Mouse (Mus musculus) heart, embryonic 10.5 days (tissue): Measurements from ENCODE around the gene Prss53. TPM values are rescaled to one million over a fixed set of nuclear protein-coding genes. Genes with fewer than 3 reads are reported as not detected.
"Not testable (repeated sequence)": the region's sequence is repeated elsewhere in the genome, so short reads cannot be mapped to it uniquely, and the experiment has no call there.

Experiments
- DNase-seq: peaks from one replicate; pipeline ENCODE4 v3.0.0-alpha.2; 2017; ENCODE audit warnings: low spot score
- H3K27ac ChIP-seq: fragments of 300-500 bp; sonication (generic); 2 replicates; pipeline ENCODE4 v1.5.1; 2016; ENCODE audit warnings: mild to moderate bottlenecking
- H3K27me3 ChIP-seq: fragments of 300-500 bp; sonication (generic); 2 replicates; pipeline ENCODE4 v1.6.1; 2016; ENCODE audit warnings: mild to moderate bottlenecking; ENCODE audit not compliant: poor library complexity, insufficient read depth, severe bottlenecking
- H3K36me3 ChIP-seq: fragments of 300-500 bp; sonication (generic); 2 replicates; pipeline ENCODE4 v1.6.1; 2016; ENCODE audit warnings: mild to moderate bottlenecking, moderate library complexity
- H3K4me1 ChIP-seq: fragments of 300-500 bp; sonication (generic); 2 replicates; pipeline ENCODE4 v1.6.1; 2016; ENCODE audit warnings: mild to moderate bottlenecking
- H3K4me3 ChIP-seq: fragments of 300-500 bp; sonication (generic); 2 replicates; pipeline ENCODE4 v1.5.1; 2016; ENCODE audit warnings: mild to moderate bottlenecking, moderate library complexity
- H3K9me3 ChIP-seq: fragments of 300-500 bp; sonication (generic); 2 replicates; pipeline ENCODE4 v1.6.1; 2016; ENCODE audit warnings: mild to moderate bottlenecking, moderate library complexity
- WGBS: fragments of 180-500 bp; shearing (Covaris S2); methylation state at CpG from one replicate; pipeline ENCODE4 v1.1.7; 2016; 5-methylcytosine and 5-hydroxymethylcytosine counted together
- polyA plus RNA-seq: library from polyadenylated mRNA; unstranded; fragments of >200 nt; fragmentation: Nextera tagmentation; extraction: Ambion mirVana; gene quantifications from 2 replicates; pipeline ENCODE4 v1.2.1, GENCODE M21; 2016

The Prss53 gene
- polyA plus RNA-seq, 1 experiment from 2014 or later = 1.2 TPM

DNA sequence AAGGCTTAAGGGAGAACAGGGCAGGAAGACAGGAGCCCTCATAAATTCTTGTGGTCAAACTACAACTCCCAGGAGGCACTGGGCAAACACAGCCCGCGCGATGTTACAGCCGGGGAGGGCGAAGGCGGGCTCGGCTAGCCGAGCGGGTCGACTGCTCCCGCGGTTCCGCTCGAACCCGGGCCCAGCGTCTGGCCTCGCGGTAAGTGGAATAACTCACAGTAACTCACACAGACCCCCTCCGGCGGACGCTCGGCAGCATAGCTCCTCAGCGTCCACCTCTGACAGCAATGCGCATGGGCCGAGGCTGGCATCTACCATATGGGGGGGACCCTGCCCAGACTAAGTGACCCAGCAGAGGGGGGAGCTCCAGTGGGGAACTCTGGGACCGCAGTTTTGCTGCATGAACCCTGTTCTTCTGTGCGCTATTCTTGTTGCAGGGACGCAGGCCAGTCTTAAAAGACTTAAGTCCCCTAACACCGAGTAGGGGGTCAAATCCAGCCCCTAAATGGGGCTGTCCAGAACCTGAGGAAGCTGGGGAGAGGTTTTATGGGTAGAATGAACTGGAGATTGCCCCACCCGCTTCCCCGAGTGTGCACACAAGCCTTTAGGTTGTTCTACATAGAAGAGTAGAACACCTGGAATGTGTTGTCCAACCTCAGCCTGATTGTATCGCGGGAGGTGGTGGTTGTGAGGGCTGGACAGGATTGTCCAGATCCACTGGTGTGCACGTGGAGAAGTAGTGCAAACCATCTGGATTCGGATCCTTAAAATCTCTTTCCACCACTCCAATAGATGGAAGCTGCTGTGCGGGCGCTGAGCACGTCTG is 13.4 kb upstream of the Prss53 start, which contains the start of gene Bckdk:
TSS of gene Bckdk (plus strand) at position 112 of the 826 bp plus-strand sequence.
- no peaks in the 10 kb centered on the region for H3K9me3 ChIP-seq
- 8% methylated on average over 38 of the region's 38 CpGs for WGBS
- peak within 1 kb of the TSS; percentile 79 for H3K4me3 ChIP-seq
- DNase-seq = peak; percentile 94
- peak within 1 kb of the TSS; percentile 93 for H3K27ac ChIP-seq
- no peaks in the 10 kb centered on the region for H3K27me3 ChIP-seq
- H3K36me3 ChIP-seq = peaks cover 41% of the 10 kb centered on the region
- H3K4me1 ChIP-seq = peaks cover 20% of the 10 kb centered on the region

DNA sequence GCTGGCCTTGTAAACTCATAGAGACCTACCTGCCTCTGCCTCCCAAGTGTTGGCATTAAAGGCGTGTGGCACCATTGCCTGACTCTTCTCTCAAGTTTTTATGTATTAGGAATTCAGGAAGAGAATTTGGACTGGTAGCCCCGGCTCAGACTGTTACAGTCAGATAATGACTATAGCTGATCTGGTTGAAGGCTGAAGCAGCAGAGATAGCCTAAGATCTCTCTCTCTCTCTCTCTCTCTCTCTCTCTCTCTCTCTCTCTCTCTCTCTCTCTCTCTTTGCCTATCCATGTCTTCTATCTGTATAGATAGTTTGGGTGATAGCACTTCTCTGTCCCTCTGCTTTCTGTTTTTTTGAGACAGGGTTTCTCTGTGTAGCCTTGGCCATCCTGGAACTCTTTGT is 11.0 kb upstream of the Prss53 start:
- peaks cover 20% of the 10 kb centered on the region for H3K4me1 ChIP-seq
- 72% methylated on average over 2 of the region's 2 CpGs for WGBS
- no peak for DNase-seq
- H3K27me3 ChIP-seq = no peaks in the 10 kb centered on the region
- no peaks in the 10 kb centered on the region for H3K9me3 ChIP-seq
- H3K27ac ChIP-seq = no peak overlapping the region
- H3K4me3 ChIP-seq = no peak overlapping the region
- H3K36me3 ChIP-seq = peaks cover 17% of the 10 kb centered on the region

DNA sequence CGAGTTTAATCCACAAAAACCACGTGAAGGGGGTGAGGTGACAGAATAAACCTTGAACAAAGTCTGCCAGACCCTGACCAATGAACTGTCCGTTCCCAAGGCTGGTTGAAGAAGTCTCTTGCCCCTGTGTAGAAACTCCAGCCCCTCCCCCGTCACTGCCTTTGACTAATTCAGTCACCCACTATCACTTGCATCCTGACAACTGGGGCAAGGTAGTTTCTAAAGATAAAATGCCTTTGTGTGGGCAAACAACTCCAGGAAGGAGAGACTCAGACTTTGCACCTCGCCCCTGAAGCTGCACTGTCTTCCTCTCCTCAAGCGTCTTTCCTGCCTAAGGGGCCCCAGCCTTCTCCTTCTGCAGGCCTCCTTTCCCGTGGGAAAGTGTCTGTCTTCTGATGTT is 9.2 kb upstream of the Prss53 start:
- H3K4me3 ChIP-seq = no peak overlapping the region
- no peaks in the 10 kb centered on the region for H3K27me3 ChIP-seq
- no peak overlapping the region; the same call in 1 of the 2 replicates for H3K27ac ChIP-seq
- WGBS = 31% methylated on average over 7 of the region's 7 CpGs
- no peaks in the 10 kb centered on the region for H3K9me3 ChIP-seq
- DNase-seq = no peak
- H3K36me3 ChIP-seq = no peaks in the 10 kb centered on the region
- H3K4me1 ChIP-seq = peaks cover 16% of the 10 kb centered on the region

DNA sequence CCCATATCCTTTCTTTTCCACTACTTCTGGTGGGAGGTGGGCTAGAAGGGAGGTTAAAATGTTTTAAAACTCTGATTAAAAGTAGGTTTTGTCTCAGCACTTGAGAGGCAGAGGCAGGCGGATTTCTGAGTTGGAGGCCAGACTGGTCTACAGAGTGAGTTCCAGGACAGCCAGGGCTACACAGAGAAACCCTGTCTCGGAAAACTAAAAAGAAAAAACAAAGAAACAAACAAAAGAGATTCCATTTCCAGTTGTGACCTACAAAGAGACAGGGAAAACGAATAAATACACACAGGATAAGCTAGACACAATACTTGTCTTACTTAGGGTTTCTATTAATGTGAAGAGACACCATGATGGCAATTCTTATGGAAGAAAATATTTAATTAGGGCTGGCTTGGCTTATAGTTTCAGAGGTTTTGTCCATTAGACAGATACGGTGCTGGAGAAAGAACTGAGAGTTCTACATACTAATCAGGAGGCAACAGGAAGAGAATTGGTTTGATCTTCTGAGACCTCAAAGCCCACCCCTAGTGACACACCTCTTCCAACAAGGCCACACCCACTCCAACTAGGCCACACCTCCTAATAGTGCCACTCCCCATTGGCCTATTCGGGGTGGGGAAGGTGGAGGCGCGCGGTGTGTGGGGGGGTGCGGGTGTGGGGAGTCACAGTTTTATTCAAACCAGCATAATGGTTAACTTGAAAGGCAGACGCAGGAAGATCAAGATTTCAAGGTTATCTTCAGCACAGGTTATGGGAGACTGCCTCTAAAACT is 7.6 kb upstream of the Prss53 start:
- no peaks in the 10 kb centered on the region for H3K27me3 ChIP-seq
- H3K27ac ChIP-seq = no peak overlapping the region
- peaks cover 1% of the 10 kb centered on the region; the same call in 1 of the 2 replicates for H3K36me3 ChIP-seq
- DNase-seq = no peak
- H3K4me3 ChIP-seq = no peak overlapping the region
- WGBS = 33% methylated on average over 10 of the region's 10 CpGs
- H3K4me1 ChIP-seq = peaks cover 13% of the 10 kb centered on the region
- H3K9me3 ChIP-seq = no peaks in the 10 kb centered on the region

DNA sequence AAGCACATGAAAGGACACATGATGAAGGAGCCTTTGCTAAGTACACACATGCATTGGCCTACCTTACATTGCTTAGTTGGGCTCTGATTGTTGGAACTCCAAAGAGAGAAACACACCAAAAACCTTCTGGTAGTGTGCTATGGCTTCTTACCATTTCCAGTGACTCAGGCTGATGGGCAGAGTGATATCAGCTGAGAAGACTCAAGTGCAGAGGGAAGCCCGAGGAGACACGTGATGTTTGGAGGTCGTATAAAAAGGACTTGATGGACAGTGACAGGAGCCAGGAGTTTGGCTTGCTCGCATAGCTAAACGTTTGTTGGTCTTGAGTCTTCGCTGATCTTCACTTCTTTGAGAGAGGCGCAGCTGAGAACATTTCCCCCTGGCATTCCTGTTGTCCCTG is 6.8 kb upstream of the Prss53 start:
- DNase-seq = no peak
- no peak overlapping the region for H3K4me3 ChIP-seq
- H3K36me3 ChIP-seq = peaks cover 10% of the 10 kb centered on the region
- no peaks in the 10 kb centered on the region for H3K27me3 ChIP-seq
- H3K4me1 ChIP-seq = peaks cover 13% of the 10 kb centered on the region
- 88% methylated on average over 7 of the region's 7 CpGs for WGBS
- no peak overlapping the region for H3K27ac ChIP-seq
- no peaks in the 10 kb centered on the region for H3K9me3 ChIP-seq

DNA sequence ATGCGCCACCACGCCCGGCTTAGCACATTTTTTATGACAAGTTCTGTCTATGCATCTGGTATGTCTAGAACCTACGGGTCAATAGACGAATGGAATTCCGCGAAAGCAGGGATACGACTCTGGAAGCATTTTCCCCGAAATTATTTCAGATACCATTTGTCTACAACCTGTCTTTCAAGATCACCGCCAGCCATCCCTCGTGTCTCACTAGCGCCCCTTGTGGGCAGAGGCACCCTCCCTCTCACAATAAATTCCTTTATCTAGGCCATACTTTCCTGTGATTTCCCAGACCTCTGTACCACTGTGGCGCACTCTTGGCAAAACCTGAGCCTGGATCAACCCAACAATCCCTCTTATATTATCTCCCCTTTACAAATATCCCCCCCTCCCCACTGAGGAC is 5.6 kb upstream of the Prss53 start:
- no peaks in the 10 kb centered on the region for H3K9me3 ChIP-seq
- WGBS = 55% methylated on average over 13 of the region's 13 CpGs
- no peak for DNase-seq

DNA sequence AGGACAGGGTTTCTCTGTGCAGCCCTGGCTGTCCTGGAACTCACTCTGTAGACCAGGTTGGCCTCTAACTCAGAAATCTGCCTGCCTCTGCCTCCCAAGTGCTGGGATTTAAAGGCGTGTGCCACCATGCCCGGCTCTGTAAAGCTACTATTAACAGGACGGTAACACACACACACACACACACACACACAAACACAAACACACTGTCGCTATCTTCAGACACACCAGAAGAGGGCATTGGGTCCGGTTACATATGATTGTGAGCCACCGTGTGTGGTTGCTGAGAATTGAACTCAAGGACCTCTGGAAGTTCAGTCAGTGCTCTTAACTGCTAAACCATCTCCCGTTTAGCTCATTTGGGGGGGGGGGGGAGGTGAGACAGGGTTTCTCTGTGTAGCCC is 5.1 kb upstream of the Prss53 start:
- peaks cover 13% of the 10 kb centered on the region for H3K4me1 ChIP-seq
- WGBS = 55% methylated on average over 7 of the region's 7 CpGs
- peaks cover 17% of the 10 kb centered on the region for H3K36me3 ChIP-seq
- not testable (repeated sequence) for DNase-seq, H3K9me3 ChIP-seq, H3K27me3 ChIP-seq
- peak overlapping the region; percentile 86; the same call in 1 of the 2 replicates for H3K27ac ChIP-seq
- peak overlapping the region; percentile 72 for H3K4me3 ChIP-seq

More for the DNA sequence above, 5.6 kb upstream of the Prss53 start:
- H3K4me3 ChIP-seq = no peak overlapping the region
- H3K36me3 ChIP-seq = peaks cover 17% of the 10 kb centered on the region
- H3K27ac ChIP-seq = no peak overlapping the region
- H3K4me1 ChIP-seq = peaks cover 13% of the 10 kb centered on the region
- no peaks in the 10 kb centered on the region for H3K27me3 ChIP-seq

DNA sequence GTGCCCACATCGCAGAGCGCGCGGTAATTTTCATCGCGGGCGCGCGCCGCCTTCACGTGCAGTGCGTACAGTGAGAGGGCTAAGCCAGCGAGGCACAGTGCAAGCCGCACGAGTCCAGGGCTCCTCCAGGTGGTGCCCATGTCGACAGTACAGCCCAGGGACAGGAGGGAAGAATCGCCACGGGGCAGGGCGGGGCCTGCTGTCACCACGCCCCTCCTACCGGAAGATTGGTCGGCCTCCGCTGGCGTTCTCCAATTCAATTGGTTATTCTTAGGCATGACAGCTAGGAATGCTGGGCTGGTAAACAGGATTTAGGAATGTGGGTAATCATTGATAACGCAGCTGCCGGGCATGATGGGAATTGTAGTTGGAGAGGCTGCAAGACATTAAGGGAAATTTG is 4.7 kb upstream of the Prss53 start, which contains the start of the genes Gm21974 and Vkorc1:
TSS of gene Gm21974 (minus strand) at position 13 of the 400 bp plus-strand sequence.
TSS of gene Vkorc1 (minus strand) at position 176 of the 400 bp plus-strand sequence.
- Histone ChIP-seq H3K27me3 (no peaks in the 10 kb centered on the region), H3K36me3 (peaks cover 17% of the 10 kb centered on the region), H3K27ac (peak within 1 kb of the TSS; percentile 86), H3K9me3 (no peaks in the 10 kb centered on the region), H3K4me1 (peaks cover 13% of the 10 kb centered on the region), H3K4me3 (peak within 1 kb of the TSS; percentile 72)
- under 1% methylated on average over 26 of the region's 26 CpGs for WGBS
- peak; percentile 99 for DNase-seq

DNA sequence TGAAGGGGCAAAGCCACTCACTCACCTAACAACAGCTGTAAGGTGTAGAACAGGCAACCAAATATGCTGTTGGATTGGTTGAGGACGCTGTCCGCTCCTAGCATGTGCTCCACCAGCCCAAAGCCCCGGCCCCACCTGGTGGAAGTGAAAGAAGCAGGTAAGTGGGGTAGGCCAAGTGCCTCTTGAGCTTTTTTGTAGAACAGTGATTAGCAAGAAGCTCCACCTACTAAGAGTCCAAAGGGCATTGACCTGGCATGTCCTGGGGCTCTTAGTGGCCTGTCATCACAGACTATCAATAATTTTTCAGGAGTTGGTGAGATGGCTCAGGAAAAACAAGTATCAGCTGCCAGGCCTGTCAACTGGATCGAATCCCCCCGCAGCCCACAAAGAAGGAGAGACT is 3.7 kb upstream of the Prss53 start:
- no peaks in the 10 kb centered on the region for H3K9me3 ChIP-seq
- peaks cover 6% of the 10 kb centered on the region for H3K4me1 ChIP-seq
- 69% methylated on average over 5 of the region's 5 CpGs for WGBS
- peaks cover 24% of the 10 kb centered on the region for H3K36me3 ChIP-seq
- no peaks in the 10 kb centered on the region for H3K27me3 ChIP-seq
- H3K27ac ChIP-seq = peak overlapping the region; percentile 86; the same call in 1 of the 2 replicates
- DNase-seq = no peak
- peak overlapping the region; percentile 72 for H3K4me3 ChIP-seq

DNA sequence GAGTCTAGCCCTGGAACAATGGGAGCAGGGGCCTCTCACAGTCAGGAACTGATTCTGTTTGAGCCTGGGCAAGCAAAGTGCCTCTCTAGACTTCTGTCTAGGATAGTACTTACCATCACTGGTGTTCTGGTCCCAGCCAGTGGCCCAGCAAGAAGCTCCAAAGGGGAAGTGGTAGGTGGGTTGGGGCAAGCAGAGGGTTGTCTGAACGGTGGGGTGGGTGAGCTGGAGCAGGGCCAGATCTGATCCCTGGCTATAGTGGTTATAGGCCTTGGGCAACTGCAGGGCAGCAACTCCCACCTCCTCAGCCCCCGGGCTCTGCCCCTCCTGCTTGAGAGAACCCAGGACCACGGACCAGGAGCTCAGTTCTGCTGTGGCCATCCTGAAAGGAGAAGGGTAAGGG is 1.9 kb downstream of the Prss53 start:
- 75% methylated on average over 3 of the region's 3 CpGs for WGBS
- no peak overlapping the region for H3K4me3 ChIP-seq
- no peaks in the 10 kb centered on the region for H3K9me3 ChIP-seq
- H3K27me3 ChIP-seq = no peaks in the 10 kb centered on the region
- H3K36me3 ChIP-seq = peaks cover 80% of the 10 kb centered on the region
- H3K4me1 ChIP-seq = peaks cover 5% of the 10 kb centered on the region
- H3K27ac ChIP-seq = no peak overlapping the region
- no peak for DNase-seq

DNA sequence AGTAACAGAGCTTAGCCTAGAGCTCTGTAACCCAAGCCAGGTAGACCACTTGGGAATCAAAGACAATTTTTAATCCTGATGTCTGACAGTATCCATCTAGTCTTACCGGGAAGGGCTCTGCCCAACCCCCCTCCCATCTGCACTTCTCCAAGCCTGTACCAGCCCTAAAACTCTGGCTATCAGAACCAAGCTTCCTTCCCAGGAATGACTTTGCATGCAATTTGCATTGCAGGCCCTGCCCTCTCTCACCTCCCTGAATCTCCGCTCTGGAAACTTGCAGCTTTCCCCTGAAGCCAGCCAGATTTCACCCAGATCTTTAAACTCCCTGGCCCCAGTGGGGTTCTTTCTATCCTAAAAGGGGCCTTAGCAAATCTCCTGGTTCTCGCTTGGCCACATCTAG is 3.0 kb downstream of the Prss53 start:
- DNase-seq = no peak
- no peak overlapping the region for H3K4me3 ChIP-seq
- H3K27me3 ChIP-seq = no peaks in the 10 kb centered on the region
- 77% methylated on average over 3 of the region's 3 CpGs for WGBS
- no peak overlapping the region for H3K27ac ChIP-seq
- H3K36me3 ChIP-seq = peaks cover 83% of the 10 kb centered on the region
- no peaks in the 10 kb centered on the region for H3K9me3 ChIP-seq
- peaks cover 15% of the 10 kb centered on the region for H3K4me1 ChIP-seq

DNA sequence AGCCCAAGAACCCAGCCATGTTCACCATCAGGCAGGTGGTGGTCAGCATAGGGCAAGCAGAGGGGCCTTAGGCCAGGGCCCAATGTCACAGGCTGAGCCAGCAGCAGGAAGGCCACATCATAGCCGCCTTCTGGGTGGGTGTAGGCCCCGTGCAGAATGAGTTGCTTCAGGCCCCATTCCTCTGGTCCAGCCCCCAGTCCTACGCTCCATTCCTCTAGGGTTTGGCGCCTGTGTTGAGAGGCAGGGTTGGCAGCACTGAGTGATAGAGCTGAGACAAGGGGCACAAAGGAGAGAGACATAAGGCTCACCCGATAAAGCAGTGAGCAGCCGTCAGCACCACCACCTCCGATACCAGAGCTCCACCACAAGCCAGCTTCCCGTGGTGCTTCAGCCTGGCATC is 3.6 kb downstream of the Prss53 start:
- Histone ChIP-seq H3K27me3 (no peaks in the 10 kb centered on the region), H3K9me3 (no peaks in the 10 kb centered on the region), H3K27ac (no peak overlapping the region), H3K4me1 (peaks cover 20% of the 10 kb centered on the region), H3K4me3 (no peak overlapping the region), H3K36me3 (peaks cover 83% of the 10 kb centered on the region)
- 83% methylated on average over 8 of the region's 8 CpGs for WGBS
- DNase-seq = no peak

DNA sequence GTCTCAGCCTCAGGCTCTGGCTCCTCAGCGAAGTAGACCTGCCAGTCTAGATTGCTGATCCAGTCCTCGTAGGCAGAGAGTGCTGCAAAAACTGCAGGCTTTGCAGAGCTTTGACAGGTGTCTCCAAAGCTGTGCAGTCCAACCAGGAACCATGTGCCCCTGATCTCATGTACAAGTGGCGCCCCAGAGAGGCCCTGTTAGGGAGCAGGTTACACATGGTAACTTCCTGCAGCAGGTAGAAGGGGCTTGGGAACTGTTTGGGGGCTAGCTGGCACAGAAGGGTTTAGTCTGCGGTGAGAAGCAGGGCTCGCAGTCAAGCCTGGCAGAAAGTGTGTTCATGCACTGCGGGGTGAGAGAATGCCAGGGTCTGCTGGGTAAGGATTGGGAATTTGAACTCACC is 4.2 kb downstream of the Prss53 start:
- H3K4me3 ChIP-seq = no peak overlapping the region
- peaks cover 21% of the 10 kb centered on the region for H3K4me1 ChIP-seq
- 91% methylated on average over 6 of the region's 6 CpGs for WGBS
- H3K27ac ChIP-seq = no peak overlapping the region
- DNase-seq = no peak
- H3K27me3 ChIP-seq = no peaks in the 10 kb centered on the region
- H3K36me3 ChIP-seq = peaks cover 86% of the 10 kb centered on the region
- H3K9me3 ChIP-seq = no peaks in the 10 kb centered on the region
